Mouse (Mus musculus): ENCODE results near the gene Plg.

GRCm38 (mm10) chr17:12371310-12371925 is 7.0 kb upstream of the Plg start:
- TF ChIP-seq POLR2A (IDR thresholded peaks at IDR 0.05; ENCODE audit: borderline replicate concordance, low read depth, low read length): no peak
- no peak for TF ChIP-seq CTCF (IDR thresholded peaks at IDR 0.05; ENCODE audit: low read depth, low read length)

All from bone marrow macrophage, adult 2 months (primary cell).